Mouse (Mus musculus): ENCODE data around the gene Dip2c. TPM values are rescaled to one million over a fixed set of nuclear protein-coding genes. Genes with fewer than 3 reads are reported as not detected.

Gene Dip2c
- polyA plus RNA-seq, 1 experiment from 2014 or later: 6.5 TPM

DNA sequence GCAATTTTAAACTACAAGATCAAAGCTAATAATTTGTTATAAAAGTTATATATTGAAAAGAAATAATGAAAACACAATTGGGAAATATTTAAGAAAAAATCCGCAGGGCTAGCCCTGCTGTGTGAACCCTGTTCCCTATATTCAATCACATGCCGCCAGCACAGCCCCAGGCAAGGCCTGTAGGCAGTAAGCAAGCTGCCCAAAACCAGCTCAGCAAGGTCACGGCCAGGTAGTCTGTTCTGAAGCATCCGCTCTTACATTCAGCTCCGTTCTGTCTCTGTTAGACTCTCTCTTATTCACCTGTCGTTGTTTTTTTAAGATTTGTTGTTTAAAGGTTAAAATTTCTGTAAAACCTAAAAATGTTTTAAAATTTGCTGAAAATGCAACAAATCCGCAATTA is 409.9 kb downstream of the Dip2c start:
- H3K27me3 ChIP-seq: no peaks in the 10 kb centered on the region
- H3K9me3 ChIP-seq: no peaks in the 10 kb centered on the region
- no peak overlapping the region for H3K9ac ChIP-seq
- 94% methylated on average over 7 of the region's 7 CpGs for WGBS
- H3K4me3 ChIP-seq: no peak overlapping the region
- no peak overlapping the region for H3K27ac ChIP-seq
- peaks cover 86% of the 10 kb centered on the region for H3K36me3 ChIP-seq
- H3K4me1 ChIP-seq: no peaks in the 10 kb centered on the region
- ATAC-seq (ENCODE audit: insufficient number of reproducible peaks, low FRiP score, low TSS enrichment, low read depth): no peak
- H3K4me2 ChIP-seq: no peak overlapping the region

DNA sequence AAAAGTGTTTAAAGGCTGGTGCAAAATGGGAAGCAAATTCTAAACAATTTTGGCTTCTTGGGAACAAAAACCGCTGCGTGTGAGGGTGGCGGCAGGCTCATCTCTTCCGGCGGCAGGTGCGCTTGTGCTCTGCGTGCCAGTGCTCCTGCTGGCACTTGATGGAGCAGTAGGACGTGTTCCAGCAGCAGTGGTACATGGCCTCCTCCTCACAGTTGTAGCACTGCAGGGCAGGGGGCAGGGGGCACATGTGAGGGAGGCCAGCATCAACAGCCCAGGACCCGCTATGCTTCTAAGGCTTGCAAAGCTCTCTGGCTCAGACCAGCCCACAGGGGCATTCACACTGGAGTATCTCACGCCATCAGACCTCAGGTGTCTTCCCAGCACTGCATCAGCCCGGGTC is 410.4 kb downstream of the Dip2c start:
- H3K36me3 ChIP-seq: peaks cover 87% of the 10 kb centered on the region
- no peaks in the 10 kb centered on the region for H3K27me3 ChIP-seq
- no peak overlapping the region for H3K4me3 ChIP-seq
- no peak overlapping the region for H3K9ac ChIP-seq
- 88% methylated on average over 11 of the region's 11 CpGs for WGBS
- ATAC-seq (ENCODE audit: insufficient number of reproducible peaks, low FRiP score, low TSS enrichment, low read depth): no peak
- no peak overlapping the region for H3K4me2 ChIP-seq
- H3K9me3 ChIP-seq: no peaks in the 10 kb centered on the region
- H3K27ac ChIP-seq: no peak overlapping the region
- H3K4me1 ChIP-seq: no peaks in the 10 kb centered on the region

DNA sequence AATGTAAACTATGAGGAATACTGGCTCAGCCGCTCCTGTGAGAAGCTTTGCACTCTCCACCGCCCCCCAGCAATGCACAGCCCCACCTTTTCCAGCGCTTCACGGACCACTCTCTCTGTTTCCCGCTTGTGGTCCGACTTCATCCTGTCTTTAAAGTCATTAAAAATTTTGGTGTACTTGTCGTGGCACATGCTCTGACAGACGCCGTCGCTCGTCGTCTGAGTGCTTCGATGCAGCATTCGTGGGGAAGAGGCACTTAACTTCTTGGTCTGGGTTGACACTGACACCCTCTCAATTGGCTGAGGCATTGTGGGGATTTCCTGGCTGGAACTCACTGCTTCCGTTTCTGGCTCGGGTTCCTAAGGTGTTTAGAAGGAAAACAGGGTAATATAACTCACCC is 413.0 kb downstream of the Dip2c start:
- peaks cover 82% of the 10 kb centered on the region for H3K36me3 ChIP-seq
- WGBS: 87% methylated on average over 16 of the region's 16 CpGs
- no peak for ATAC-seq (ENCODE audit: insufficient number of reproducible peaks, low FRiP score, low TSS enrichment, low read depth)

DNA sequence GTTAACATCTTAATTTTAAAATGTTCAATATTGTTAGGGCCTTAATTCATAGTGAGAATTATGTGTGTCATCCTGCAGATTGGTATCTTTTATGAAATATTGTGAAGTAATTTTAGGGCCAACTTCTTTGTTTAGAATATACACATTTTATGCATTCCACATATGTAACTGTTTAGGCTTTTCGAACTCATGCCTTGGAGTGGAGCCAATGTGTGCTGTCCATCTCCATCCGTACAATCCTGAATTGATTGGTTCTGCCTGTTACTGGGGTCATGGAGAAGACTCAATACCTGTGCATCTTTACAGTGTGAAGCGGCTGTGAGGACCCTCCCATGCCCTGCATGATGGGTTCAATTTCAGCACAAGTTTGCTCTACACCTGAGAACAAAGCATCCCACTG is 416.5 kb downstream of the Dip2c start:
- no peak overlapping the region for H3K4me2 ChIP-seq
- H3K36me3 ChIP-seq: peaks cover 79% of the 10 kb centered on the region
- no peaks in the 10 kb centered on the region for H3K4me1 ChIP-seq
- H3K9me3 ChIP-seq: no peaks in the 10 kb centered on the region
- no peak overlapping the region for H3K27ac ChIP-seq
- 72% methylated on average over 3 of the region's 3 CpGs for WGBS
- ATAC-seq (ENCODE audit: insufficient number of reproducible peaks, low FRiP score, low TSS enrichment, low read depth): no peak
- H3K27me3 ChIP-seq: no peaks in the 10 kb centered on the region
- H3K4me3 ChIP-seq: no peak overlapping the region
- H3K9ac ChIP-seq: no peak overlapping the region

More for the DNA sequence above, 413.0 kb downstream of the Dip2c start:
- Histone ChIP-seq H3K4me3 (no peak overlapping the region), H3K4me1 (no peaks in the 10 kb centered on the region), H3K9ac (no peak overlapping the region), H3K27ac (no peak overlapping the region), H3K9me3 (no peaks in the 10 kb centered on the region), H3K27me3 (no peaks in the 10 kb centered on the region), H3K4me2 (no peak overlapping the region)

DNA sequence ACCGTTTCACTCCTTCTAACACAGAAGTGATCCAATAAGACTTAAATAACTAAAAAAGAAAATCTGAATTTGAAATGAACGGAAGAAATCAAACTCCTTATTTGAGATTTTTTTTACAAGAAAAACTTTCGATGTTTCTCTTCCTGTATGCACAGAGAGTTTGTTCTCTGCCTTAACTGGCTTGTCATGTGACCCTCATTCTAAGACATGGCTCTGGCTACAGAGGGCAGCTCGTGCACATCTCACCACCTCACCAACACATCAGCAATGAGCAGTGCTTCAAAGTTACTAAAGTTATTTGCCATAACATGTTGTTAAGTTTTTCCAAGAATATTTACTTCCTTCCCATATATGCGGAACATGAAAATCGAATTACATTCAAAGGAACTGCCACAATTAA is 418.3 kb downstream of the Dip2c start:
- Histone ChIP-seq H3K4me3 (no peak overlapping the region), H3K36me3 (peaks cover 65% of the 10 kb centered on the region), H3K9ac (no peak overlapping the region), H3K27me3 (no peaks in the 10 kb centered on the region), H3K4me1 (no peaks in the 10 kb centered on the region), H3K27ac (no peak overlapping the region), H3K9me3 (no peaks in the 10 kb centered on the region), H3K4me2 (no peak overlapping the region)
- ATAC-seq (ENCODE audit: insufficient number of reproducible peaks, low FRiP score, low TSS enrichment, low read depth): no peak
- 91% methylated on average over 6 of the region's 6 CpGs for WGBS

DNA sequence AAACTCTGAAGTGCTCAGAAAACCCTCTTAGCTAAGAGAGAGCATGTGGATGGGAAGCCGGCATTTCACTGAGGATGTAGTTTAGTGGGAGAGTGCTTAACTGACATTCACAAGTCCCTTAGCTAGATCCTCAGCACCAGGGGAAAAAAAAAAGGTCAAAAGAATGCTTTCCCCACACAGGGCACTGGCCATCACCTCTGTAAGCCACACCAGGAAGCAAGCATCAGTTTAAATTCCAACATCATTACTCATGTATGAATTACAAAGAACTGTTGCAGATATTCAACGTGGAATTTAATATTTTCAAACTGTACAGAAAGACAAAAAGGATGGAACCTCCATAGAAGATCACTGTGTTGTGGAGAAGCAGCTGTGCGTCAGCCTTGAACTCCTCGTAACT is 419.1 kb downstream of the Dip2c start:
- WGBS: 80% methylated on average over 4 of the region's 4 CpGs
- no peaks in the 10 kb centered on the region for H3K27me3 ChIP-seq
- no peaks in the 10 kb centered on the region for H3K4me1 ChIP-seq
- no peak overlapping the region for H3K9ac ChIP-seq
- no peak overlapping the region for H3K27ac ChIP-seq
- no peak for ATAC-seq (ENCODE audit: insufficient number of reproducible peaks, low FRiP score, low TSS enrichment, low read depth)
- peaks cover 58% of the 10 kb centered on the region for H3K36me3 ChIP-seq
- no peak overlapping the region for H3K4me3 ChIP-seq
- no peaks in the 10 kb centered on the region for H3K9me3 ChIP-seq
- H3K4me2 ChIP-seq: no peak overlapping the region

DNA sequence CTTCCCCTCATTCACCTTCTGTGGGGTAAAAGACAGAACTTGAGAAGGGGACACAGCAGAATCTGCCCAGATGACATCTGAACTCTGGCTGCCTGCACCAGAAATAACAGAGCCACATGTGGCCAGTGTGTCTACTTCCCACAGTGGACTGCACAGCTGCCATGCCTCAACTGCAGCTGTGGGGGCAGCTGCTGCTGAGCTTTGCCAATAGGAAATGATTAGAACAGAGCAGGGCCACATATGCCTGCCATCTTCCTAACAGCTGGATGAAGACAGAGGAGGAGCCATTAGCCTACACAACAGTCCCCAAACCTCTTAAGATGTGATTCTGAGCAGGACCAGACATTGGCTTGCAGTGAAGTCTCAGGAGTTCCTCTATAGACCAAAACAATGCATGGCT is 419.5 kb downstream of the Dip2c start:
- H3K9me3 ChIP-seq: no peaks in the 10 kb centered on the region
- H3K9ac ChIP-seq: no peak overlapping the region
- H3K27ac ChIP-seq: no peak overlapping the region
- peaks cover 54% of the 10 kb centered on the region for H3K36me3 ChIP-seq
- no peak overlapping the region for H3K4me3 ChIP-seq
- no peaks in the 10 kb centered on the region for H3K27me3 ChIP-seq
- no peak for ATAC-seq (ENCODE audit: insufficient number of reproducible peaks, low FRiP score, low TSS enrichment, low read depth)
- H3K4me2 ChIP-seq: no peak overlapping the region
- H3K4me1 ChIP-seq: no peaks in the 10 kb centered on the region

DNA sequence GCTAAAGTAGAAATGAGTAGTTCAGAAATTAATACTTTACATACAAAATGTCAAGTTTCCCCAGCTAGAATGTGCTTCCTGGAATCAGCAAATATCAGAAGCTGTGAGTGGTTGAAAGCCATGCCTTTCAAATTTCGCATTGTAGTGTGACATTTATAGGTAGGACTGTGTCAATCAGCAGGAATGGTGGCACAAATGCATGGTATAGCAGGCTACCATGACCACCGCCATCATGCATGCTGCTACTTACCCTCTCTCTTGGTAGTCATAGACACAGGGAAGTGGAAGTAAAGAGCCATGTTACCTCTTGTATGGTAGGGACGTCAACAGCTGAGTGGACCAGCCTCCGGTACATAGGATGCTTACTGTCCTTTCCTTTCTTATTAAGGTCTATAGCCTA is 421.0 kb downstream of the Dip2c start:
- H3K4me1 ChIP-seq: no peaks in the 10 kb centered on the region
- no peak overlapping the region for H3K9ac ChIP-seq
- H3K36me3 ChIP-seq: peaks cover 43% of the 10 kb centered on the region
- 94% methylated on average over 4 of the region's 4 CpGs for WGBS
- no peaks in the 10 kb centered on the region for H3K27me3 ChIP-seq
- H3K4me3 ChIP-seq: no peak overlapping the region
- H3K27ac ChIP-seq: no peak overlapping the region
- no peak for ATAC-seq (ENCODE audit: insufficient number of reproducible peaks, low FRiP score, low TSS enrichment, low read depth)
- H3K9me3 ChIP-seq: no peaks in the 10 kb centered on the region
- no peak overlapping the region for H3K4me2 ChIP-seq

DNA sequence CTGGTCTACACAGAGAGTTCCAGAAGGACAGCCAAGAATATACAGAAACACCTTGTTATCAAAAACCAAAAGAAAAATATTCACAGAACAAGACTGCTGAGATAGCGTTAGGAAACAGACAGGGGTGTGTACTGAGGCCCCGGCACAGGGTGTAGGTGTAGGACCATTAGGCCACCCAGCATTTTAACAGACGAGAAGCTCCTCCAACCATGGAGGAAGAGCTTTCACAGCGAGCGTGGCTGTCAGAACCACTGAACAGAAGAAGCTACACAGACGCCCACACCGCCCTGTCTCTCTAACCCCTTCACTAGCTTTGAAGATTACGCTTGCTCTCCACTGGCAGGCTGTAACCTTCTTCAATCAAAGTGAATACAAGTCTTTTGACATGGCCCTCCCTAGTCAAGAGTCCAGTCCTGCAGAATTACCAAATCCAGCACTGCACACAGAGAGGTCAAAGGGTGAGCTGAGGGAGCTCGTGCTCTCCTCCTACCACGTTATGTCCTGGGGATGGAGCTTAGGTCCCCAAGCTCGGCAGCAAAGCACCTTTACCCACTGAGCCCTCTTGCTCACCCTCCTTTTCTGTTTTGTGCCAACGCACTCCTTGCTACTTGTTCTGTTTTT is 426.4 kb downstream of the Dip2c start:
- H3K4me3 ChIP-seq: no peak overlapping the region

DNA sequence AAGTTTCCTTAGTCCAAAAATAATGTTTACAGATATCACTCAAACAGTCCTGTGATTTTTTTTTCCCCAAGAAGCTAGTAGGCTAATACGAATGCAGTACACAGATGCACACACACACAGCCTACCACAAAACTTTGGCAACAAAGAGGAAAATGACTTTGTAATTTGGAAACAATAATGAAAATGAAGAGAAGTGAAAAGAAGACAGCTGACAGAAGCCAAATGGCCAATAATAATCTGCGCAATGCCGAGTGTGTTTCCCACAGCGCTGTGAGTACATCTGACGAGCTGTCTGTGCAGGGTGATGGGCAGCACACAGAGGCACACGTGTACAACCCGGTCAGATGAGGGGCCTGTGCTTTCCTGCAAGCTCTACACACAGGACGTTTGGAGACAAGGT is 430.4 kb downstream of the Dip2c start:
- no peak for ATAC-seq (ENCODE audit: insufficient number of reproducible peaks, low FRiP score, low TSS enrichment, low read depth)
- H3K4me3 ChIP-seq: no peak overlapping the region
- H3K9me3 ChIP-seq: no peaks in the 10 kb centered on the region
- no peak overlapping the region for H3K9ac ChIP-seq
- H3K27me3 ChIP-seq: no peaks in the 10 kb centered on the region
- H3K4me1 ChIP-seq: peaks cover 6% of the 10 kb centered on the region; the same call in 1 of the 2 replicates
- H3K36me3 ChIP-seq: no peaks in the 10 kb centered on the region
- no peak overlapping the region for H3K27ac ChIP-seq
- WGBS: 85% methylated on average over 8 of the region's 8 CpGs
- no peak overlapping the region for H3K4me2 ChIP-seq

More for the DNA sequence above, 426.4 kb downstream of the Dip2c start:
- ATAC-seq (ENCODE audit: insufficient number of reproducible peaks, low FRiP score, low TSS enrichment, low read depth): no peak
- no peak overlapping the region for H3K4me2 ChIP-seq
- H3K9ac ChIP-seq: no peak overlapping the region
- H3K27ac ChIP-seq: no peak overlapping the region
- 77% methylated on average over 12 of the region's 12 CpGs for WGBS
- H3K9me3 ChIP-seq: no peaks in the 10 kb centered on the region
- H3K36me3 ChIP-seq: peaks cover 4% of the 10 kb centered on the region; the same call in 1 of the 2 replicates
- no peaks in the 10 kb centered on the region for H3K4me1 ChIP-seq
- H3K27me3 ChIP-seq: no peaks in the 10 kb centered on the region

DNA sequence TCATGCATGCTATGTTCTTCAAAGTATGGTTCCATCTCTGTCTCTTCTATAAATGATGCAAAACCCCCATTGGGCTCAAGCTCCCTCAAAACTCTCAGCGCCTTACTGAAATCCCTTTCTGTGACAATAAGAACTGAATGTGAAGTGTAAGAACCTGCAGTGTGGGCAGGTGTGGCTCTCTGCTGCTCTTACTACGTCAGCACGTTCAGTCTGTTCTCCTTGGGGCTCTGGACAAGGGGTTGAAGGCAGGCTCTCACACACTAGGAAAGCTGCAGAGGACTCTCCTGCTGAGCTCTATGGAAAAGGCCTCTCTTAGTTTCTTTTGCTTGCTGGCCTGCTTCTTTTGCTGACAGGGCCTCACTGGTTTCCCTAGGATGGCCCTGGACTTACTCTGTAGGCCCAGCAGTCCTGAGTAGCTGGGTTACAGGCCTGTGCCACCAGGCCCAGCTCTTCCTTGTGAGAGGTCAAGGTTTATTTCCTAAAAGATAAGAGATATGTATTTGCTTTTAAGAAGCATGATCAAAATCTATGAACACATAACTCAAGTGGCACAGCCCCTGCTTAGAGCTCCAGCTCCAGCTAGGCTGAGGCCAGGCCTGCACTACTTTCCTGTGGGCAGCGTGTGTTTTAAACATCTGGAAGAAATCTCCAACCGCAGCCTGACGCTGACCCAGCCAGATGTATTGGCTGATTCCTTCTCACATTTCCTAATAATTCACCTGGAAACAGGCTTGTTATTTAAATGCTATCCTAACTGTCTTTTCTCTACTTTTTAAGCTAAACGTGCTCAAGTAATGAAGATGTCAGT is 432.3 kb downstream of the Dip2c start:
- Histone ChIP-seq H3K9me3 (no peaks in the 10 kb centered on the region), H3K27ac (no peak overlapping the region), H3K4me2 (no peak overlapping the region), H3K36me3 (0 out of 2 replicates have a peak, but pooled peaks cover 2% of the 10 kb centered on the region), H3K4me3 (no peak overlapping the region), H3K27me3 (no peaks in the 10 kb centered on the region), H3K9ac (no peak overlapping the region), H3K4me1 (peaks cover 6% of the 10 kb centered on the region; the same call in 1 of the 2 replicates)
- 47% methylated on average over 7 of the region's 7 CpGs for WGBS
- ATAC-seq (ENCODE audit: insufficient number of reproducible peaks, low FRiP score, low TSS enrichment, low read depth): no peak

DNA sequence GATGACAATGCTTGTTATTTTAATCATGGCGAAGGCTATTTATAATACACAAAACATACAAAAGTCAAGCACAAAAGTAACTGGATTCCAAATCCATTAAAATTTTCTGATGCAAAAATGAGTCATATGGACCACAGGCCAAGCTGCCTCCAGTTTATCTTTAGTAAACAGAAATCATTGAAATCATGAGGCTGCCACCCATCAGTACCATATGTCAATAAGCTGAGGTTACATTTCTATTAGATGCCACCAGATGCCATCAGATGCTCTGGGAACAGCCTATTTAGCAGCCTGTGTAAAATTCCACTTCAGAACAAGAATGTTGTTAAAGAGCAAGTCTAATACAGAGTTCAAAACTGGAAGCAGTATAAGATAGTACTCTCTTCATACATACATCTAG is 436.1 kb downstream of the Dip2c start:
- Histone ChIP-seq H3K27me3 (no peaks in the 10 kb centered on the region), H3K27ac (no peak overlapping the region), H3K4me3 (no peak overlapping the region), H3K36me3 (0 out of 2 replicates have a peak, but pooled peaks cover 8% of the 10 kb centered on the region), H3K4me1 (peaks cover 6% of the 10 kb centered on the region; the same call in 1 of the 2 replicates), H3K4me2 (no peak overlapping the region), H3K9ac (no peak overlapping the region), H3K9me3 (no peaks in the 10 kb centered on the region)
- no peak for ATAC-seq (ENCODE audit: insufficient number of reproducible peaks, low FRiP score, low TSS enrichment, low read depth)
- 88% methylated on average over 1 of the region's 1 CpGs for WGBS

Data from limb, embryonic 15.5 days (tissue).